Mouse (Mus musculus) liver, embryonic 14.5 days (tissue): Measurements from ENCODE around the gene Apbb2. TPM values are rescaled to one million over a fixed set of nuclear protein-coding genes. Genes with fewer than 3 reads are reported as not detected.

Experiments
- ATAC-seq: fragments of 200-750 bp; cut with Nextera tagmentation; 2 replicates; pipeline ENCODE4 v1.8.0; 2017; ENCODE audit warnings: moderate number of reproducible peaks, mild to moderate bottlenecking, moderate library complexity; ENCODE audit not compliant: insufficient read depth
- DNase-seq, 3 experiments: peaks; one replicate each; pipeline ENCODE4 v3.0.0-alpha.2; 2012 to 2013; ENCODE audit warnings: low read depth in 3 of 3, low spot score in 3 of 3
- H3K27ac ChIP-seq: fragments of 300-500 bp; sonication (generic); 2 replicates; pipeline ENCODE4 v1.5.1; 2014; ENCODE audit warnings: moderate library complexity, mild to moderate bottlenecking, control low read depth, inconsistent platforms
- H3K27me3 ChIP-seq: fragments of 300-500 bp; sonication (generic); 2 replicates; pipeline ENCODE4 v1.6.1; 2014; ENCODE audit warnings: mild to moderate bottlenecking, low read length, moderate library complexity; ENCODE audit not compliant: control insufficient read depth, insufficient read depth
- H3K36me3 ChIP-seq: fragments of 300-500 bp; sonication (generic); replicated peaks from 2 replicates; pipeline ENCODE4 v1.6.1; 2014; ENCODE audit warnings: low read depth; ENCODE audit not compliant: control insufficient read depth, insufficient read depth
- H3K4me1 ChIP-seq, 2 experiments: fragments of 200-500 bp in 1 of 2; fragments of 300-500 bp in 1 of 2; sonication (generic) in 1 of 2; replicated peaks; 2 replicates each; pipeline ENCODE4 v1.6.1; 2012 to 2014; ENCODE audit warnings: antibody characterized with exemption in 1 of 2, inconsistent platforms in 1 of 2, low read length in 1 of 2; ENCODE audit not compliant: control insufficient read depth in 2 of 2, insufficient read depth in 2 of 2
- H3K4me2 ChIP-seq: fragments of 300-500 bp; sonication (generic); 2 replicates; pipeline ENCODE4 v1.6.1; 2014; ENCODE audit warnings: low read depth, mild to moderate bottlenecking, control low read depth, moderate library complexity
- H3K4me3 ChIP-seq, 2 experiments: fragments of 200-500 bp in 1 of 2; fragments of 300-500 bp in 1 of 2; sonication (generic) in 1 of 2; 2 replicates each; pipeline ENCODE4 v1.5.1; 2012 to 2014; ENCODE audit warnings: low read depth in 2 of 2, low read length in 2 of 2, mild to moderate bottlenecking in 2 of 2, control low read depth in 1 of 2, inconsistent platforms in 1 of 2, moderate library complexity in 1 of 2; ENCODE audit not compliant: insufficient read depth in 1 of 2
- H3K9ac ChIP-seq: fragments of 300-500 bp; sonication (generic); replicated peaks from 2 replicates; pipeline ENCODE4 v1.6.1; 2014; ENCODE audit warnings: mild to moderate bottlenecking, control low read depth, moderate library complexity
- H3K9me3 ChIP-seq: fragments of 300-500 bp; sonication (generic); 2 replicates; pipeline ENCODE4 v1.6.1; 2016; ENCODE audit warnings: low read length, mixed read lengths; ENCODE audit not compliant: control insufficient read depth
- CTCF ChIP-seq: IDR thresholded peaks from 2 replicates; pipeline ENCODE4 v1.5.1; 2016; ENCODE audit warnings: antibody characterized with exemption, low read depth, control low read depth
- EP300 ChIP-seq: IDR thresholded peaks from 2 replicates; pipeline ENCODE4 v1.6.1; 2016; ENCODE audit warnings: antibody characterized with exemption, low read depth
- WGBS: fragments of 180-500 bp; shearing (Covaris S2); extraction: QIAGEN DNeasy Blood & Tissue Kit; methylation state at CpG from one replicate; pipeline ENCODE4 v1.1.7; 2014; ENCODE audit not compliant: insufficient replicate concordance; 5-methylcytosine and 5-hydroxymethylcytosine counted together
- polyA plus RNA-seq, 2 experiments: library from polyadenylated mRNA; depleted of rRNA in 1 of 2; stranded (reverse) in 1 of 2; unstranded in 1 of 2; fragments of >200 nt; fragmentation: Nextera tagmentation in 1 of 2; extraction: Ambion mirVana in 1 of 2; gene quantifications; 2 replicates each; pipeline versions ENCODE4 v1.2.1 to v1.2.3; 2012 to 2014

Apbb2 gene
- polyA plus RNA-seq, 2 experiments, result 0.92 to 2.8 TPM

DNA sequence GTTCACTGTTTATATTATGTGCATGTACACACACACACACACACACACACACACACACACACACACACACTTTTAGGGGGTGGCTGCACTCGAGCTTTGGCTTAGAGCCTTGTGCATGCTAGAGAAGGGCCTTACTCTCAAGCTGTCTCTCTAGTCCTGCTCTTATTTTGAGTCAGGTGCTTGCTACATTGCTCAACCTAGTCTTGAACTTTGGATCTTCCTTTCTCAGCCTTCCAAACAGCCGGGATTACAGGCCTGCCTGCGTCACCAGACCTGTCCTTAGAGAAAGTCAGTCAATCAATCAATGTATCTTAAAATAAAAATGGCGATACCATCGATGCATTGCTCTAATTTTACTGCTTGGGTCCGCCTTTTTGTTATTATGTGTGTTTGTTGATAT, 287.8 kb downstream of the Apbb2 start:
- Histone ChIP-seq H3K4me2 (no peak overlapping the region), H3K27ac (no peak overlapping the region), H3K27me3 (no peaks in the 10 kb centered on the region), H3K4me3 (no peak overlapping the region), H3K4me1 (peaks cover 0 to 7% of the 10 kb centered on the region in 2 experiments; a peak in 1 of 4 replicates), H3K9me3 (no peaks in the 10 kb centered on the region), H3K9ac (no peak overlapping the region), H3K36me3 (no peaks in the 10 kb centered on the region)
- ATAC-seq (no peak), DNase-seq (no peak)
- TF ChIP-seq EP300 (no peak), CTCF (no peak)
- 67% methylated on average over 6 of the region's 6 CpGs for WGBS

GRCm38 (mm10) chr5:66328766-66329165, 289.8 kb downstream of the Apbb2 start:
- Histone ChIP-seq H3K4me1 (peaks cover 0 to 7% of the 10 kb centered on the region in 2 experiments; a peak in 1 of 4 replicates), H3K4me3 (no peak overlapping the region), H3K9ac (no peak overlapping the region), H3K27me3 (no peaks in the 10 kb centered on the region), H3K36me3 (no peaks in the 10 kb centered on the region), H3K4me2 (no peak overlapping the region), H3K9me3 (no peaks in the 10 kb centered on the region), H3K27ac (no peak overlapping the region)
- TF ChIP-seq EP300 (no peak), CTCF (no peak)
- DNase-seq, result no peak
- ATAC-seq, result no peak
- WGBS, result 51% methylated on average over 7 of the region's 7 CpGs

GRCm38 (mm10) chr5:66327949-66328726, 290.4 kb downstream of the Apbb2 start:
- Histone ChIP-seq H3K9me3 (no peaks in the 10 kb centered on the region), H3K4me3 (no peak overlapping the region), H3K27me3 (no peaks in the 10 kb centered on the region), H3K9ac (no peak overlapping the region), H3K27ac (no peak overlapping the region), H3K4me2 (no peak overlapping the region), H3K4me1 (peaks cover 0 to 11% of the 10 kb centered on the region in 2 experiments; a peak in 1 of 4 replicates), H3K36me3 (no peaks in the 10 kb centered on the region)
- WGBS, result 65% methylated on average over 19 of the region's 19 CpGs
- no peak for TF ChIP-seq EP300
- TF ChIP-seq CTCF, result no peak
- ATAC-seq, result no peak
- DNase-seq, result no peak

DNA sequence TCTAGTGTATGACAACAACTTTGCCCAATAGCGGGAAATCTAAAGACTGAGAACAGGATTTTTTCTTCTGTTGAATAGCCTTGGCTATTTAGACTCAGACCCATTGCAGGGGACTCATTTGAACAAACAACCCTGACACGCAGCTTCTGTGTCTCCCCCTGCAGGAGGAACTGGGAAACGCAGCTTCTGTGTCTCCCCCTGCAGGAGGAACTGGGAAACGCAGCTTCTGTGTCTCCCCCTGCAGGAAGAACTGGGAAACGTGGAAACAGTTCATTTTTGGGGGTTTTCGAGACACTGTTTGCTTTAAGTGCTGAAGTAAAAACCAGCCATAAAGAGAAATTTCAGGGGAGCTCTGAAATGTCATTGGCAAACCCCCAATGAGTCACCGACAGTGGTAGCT, 292.2 kb downstream of the Apbb2 start:
- Histone ChIP-seq H3K27me3 (no peaks in the 10 kb centered on the region), H3K36me3 (no peaks in the 10 kb centered on the region), H3K27ac (no peak overlapping the region), H3K4me2 (no peak overlapping the region), H3K4me1 (peaks cover 0 to 12% of the 10 kb centered on the region in 2 experiments; a peak in 1 of 4 replicates), H3K4me3 (no peak overlapping the region), H3K9ac (no peak overlapping the region), H3K9me3 (no peaks in the 10 kb centered on the region)
- TF ChIP-seq CTCF, result peak; percentile 88
- no peak for TF ChIP-seq EP300
- no peak for ATAC-seq
- DNase-seq, result no peak
- 61% methylated on average over 7 of the region's 7 CpGs for WGBS

GRCm38 (mm10) chr5:66323603-66324002, 295.0 kb downstream of the Apbb2 start:
- Histone ChIP-seq H3K4me1 (0 out of 4 replicates have a peak, but pooled peaks cover 0 to 7% of the 10 kb centered on the region in 2 experiments), H3K36me3 (no peaks in the 10 kb centered on the region), H3K9me3 (no peaks in the 10 kb centered on the region), H3K27me3 (no peaks in the 10 kb centered on the region), H3K4me3 (no peak overlapping the region), H3K9ac (no peak overlapping the region), H3K27ac (no peak overlapping the region), H3K4me2 (no peak overlapping the region)
- TF ChIP-seq CTCF (no peak), EP300 (no peak)
- ATAC-seq (no peak), DNase-seq (no peak)
- 39% methylated on average over 11 of the region's 11 CpGs for WGBS
